Mouse (Mus musculus) megakaryocyte-erythroid progenitor cell, adult 5-6 weeks (primary cell): ENCODE results near the gene 1600015I10Rik. TPM values are rescaled to one million over a fixed set of nuclear protein-coding genes. Genes with fewer than 3 reads are reported as not detected.
"Not testable (repeated sequence)": the region's sequence is repeated elsewhere in the genome, so short reads cannot be mapped to it uniquely, and the experiment has no call there.

Experiments
- ATAC-seq: replicated peaks from 2 replicates; pipeline ENCODE4 v1.8.0; 2016; ENCODE audit warnings: mild to moderate bottlenecking, inconsistent platforms; ENCODE audit not compliant: severe bottlenecking, poor library complexity, low FRiP score, low TSS enrichment
- total RNA-seq, 2 experiments: library from RNA; stranded (forward) in 1 of 2; stranded (reverse) in 1 of 2; fragments of 200-1000, 215-1000 nt in 1 of 2; fragments of >200 nt in 1 of 2; fragmentation: Nextera tagmentation in 1 of 2; gene quantifications; 2 replicates each; pipeline ENCODE4 v1.2.3; 2014 to 2017

1600015I10Rik gene
- total RNA-seq, 2 experiments from 2014 or later = not detected

- ATAC-seq = no peak
Observed at GRCm38 (mm10) chr6:48958053-48958452, 28.4 kb downstream of the 1600015I10Rik start.

- not testable (repeated sequence) for ATAC-seq
Observed at GRCm38 (mm10) chr6:48959151-48959550, 29.5 kb downstream of the 1600015I10Rik start.

DNA sequence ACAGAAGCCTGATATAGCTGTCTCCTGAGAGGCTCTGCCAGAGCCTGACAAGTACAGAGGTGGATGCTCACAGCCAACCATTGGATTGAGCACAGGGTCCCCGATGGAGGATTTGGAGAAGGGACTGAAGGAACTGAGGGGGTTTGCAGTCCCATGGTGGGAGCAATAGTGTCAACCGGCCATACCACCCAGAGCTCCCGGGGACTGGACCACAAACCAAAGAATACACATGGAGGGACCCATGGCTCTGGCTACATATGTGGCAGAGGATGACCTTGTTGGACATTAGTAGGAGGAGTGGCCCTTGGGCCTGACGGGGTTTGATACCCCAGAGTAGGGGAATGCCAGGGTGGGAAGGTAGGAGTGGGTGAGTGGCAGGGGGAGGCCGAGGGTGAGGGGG lies 37.0 kb downstream of the 1600015I10Rik start:
- ATAC-seq = not testable (repeated sequence)

- no peak for ATAC-seq
Observed at GRCm38 (mm10) chr6:48967868-48968267, 38.2 kb downstream of the 1600015I10Rik start.

DNA sequence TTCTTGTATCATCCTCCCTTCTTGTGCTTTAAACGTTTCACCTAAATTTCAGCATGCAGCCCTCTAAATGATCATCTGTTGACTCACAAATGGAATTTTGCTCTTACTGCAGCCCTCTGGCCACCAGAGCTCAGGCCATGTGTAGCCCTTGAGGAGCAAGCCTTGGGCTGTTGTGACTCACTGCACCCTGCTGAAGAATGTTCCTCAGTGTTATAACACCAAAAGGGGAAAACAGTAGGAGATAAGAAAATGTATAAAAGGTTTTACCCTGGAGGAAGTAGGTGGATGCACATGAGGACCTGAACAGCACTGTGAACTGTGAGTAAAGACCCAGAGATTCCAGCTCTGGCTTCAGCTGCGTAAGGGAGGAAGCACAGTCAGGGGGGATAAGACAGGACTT lies 45.0 kb downstream of the 1600015I10Rik start, which contains the start of gene Doxl2:
Gene Doxl2, plus strand, starts transcription at position 301 of the 400 bp plus-strand sequence.
- no peak for ATAC-seq

DNA sequence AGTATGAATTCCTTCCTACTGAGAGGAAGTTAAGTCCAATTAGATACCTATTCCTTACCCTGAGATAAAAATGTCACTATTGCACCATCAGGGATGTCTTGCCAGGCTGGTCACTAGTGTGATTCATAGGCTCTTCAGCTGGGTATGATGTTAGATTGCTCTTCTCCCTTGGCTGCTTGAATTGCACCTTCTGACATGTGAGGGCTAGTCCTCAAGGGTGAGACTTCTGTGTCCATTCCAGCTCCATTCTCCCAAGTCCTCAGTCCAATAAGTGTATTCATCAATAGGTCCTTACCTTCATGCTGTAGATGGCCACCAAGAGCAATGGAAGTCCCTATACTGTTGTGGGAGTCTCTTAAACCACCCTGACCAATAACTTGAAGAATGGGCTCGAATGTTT lies 49.9 kb downstream of the 1600015I10Rik start:
- no peak for ATAC-seq

DNA sequence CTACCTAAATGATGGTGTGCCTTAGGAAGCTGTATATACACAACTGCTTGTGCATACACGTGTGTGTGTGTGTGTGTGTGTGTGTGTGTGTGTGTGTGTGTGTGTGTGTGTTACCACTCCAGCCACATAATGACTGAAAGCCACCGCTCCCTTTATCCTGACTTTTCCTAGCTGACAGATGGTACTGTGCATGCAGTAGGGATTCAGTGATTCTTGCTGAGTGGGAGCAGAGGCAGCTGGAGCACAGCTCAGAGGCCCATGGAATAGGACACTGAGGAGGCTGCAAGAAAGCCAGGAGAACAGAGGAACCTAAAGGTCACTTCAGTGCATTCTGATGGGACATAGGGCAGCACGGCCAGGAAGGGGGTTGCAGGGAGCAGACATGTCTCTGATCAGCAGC lies 52.6 kb downstream of the 1600015I10Rik start:
- no peak for ATAC-seq

Other genes with a start within 250 kb of the 1600015I10Rik start
- gene Gimap4, start 245.3 kb upstream of the 1600015I10Rik start, total RNA-seq (2014; fragmentation: Nextera tagmentation) = 12.5 and 18.0 TPM in 2 replicates
- gene Gimap4, start 245.3 kb upstream of the 1600015I10Rik start, total RNA-seq (2017) = 3.0 and 61.5 TPM in 2 replicates
- 21.8 and 27.8 TPM in 2 replicates for gene Gimap6, start 221.7 kb upstream of the 1600015I10Rik start, total RNA-seq (2014; fragmentation: Nextera tagmentation)
- gene Gimap6, start 221.7 kb upstream of the 1600015I10Rik start, total RNA-seq (2017) = 48.2 and 58.4 TPM in 2 replicates
- gene Gm28053, start 211.3 kb upstream of the 1600015I10Rik start, total RNA-seq (2014; fragmentation: Nextera tagmentation) = 2.9 TPM in 1 of 2 replicates, not detected in the other
- gene Gm28053, start 211.3 kb upstream of the 1600015I10Rik start, total RNA-seq (2017) = 96.6 TPM in 1 of 2 replicates, not detected in the other
- gene Gimap7, start 211.3 kb upstream of the 1600015I10Rik start, total RNA-seq (2014; fragmentation: Nextera tagmentation) = 1.4 and 4.8 TPM in 2 replicates
- 2.1 and 4.6 TPM in 2 replicates for gene Gimap7, start 211.3 kb upstream of the 1600015I10Rik start, total RNA-seq (2017)
- gene Gimap1, start 190.8 kb upstream of the 1600015I10Rik start, total RNA-seq (2014; fragmentation: Nextera tagmentation) = 4.8 and 20.1 TPM in 2 replicates
- 10.8 and 12.9 TPM in 2 replicates for gene Gimap1, start 190.8 kb upstream of the 1600015I10Rik start, total RNA-seq (2017)
- 6.1 and 11.7 TPM in 2 replicates for gene Gimap5, start 183.7 kb upstream of the 1600015I10Rik start, total RNA-seq (2014; fragmentation: Nextera tagmentation)
- 1.5 and 5.8 TPM in 2 replicates for gene Gimap5, start 183.7 kb upstream of the 1600015I10Rik start, total RNA-seq (2017)
- gene Gimap3, start 159.0 kb upstream of the 1600015I10Rik start, total RNA-seq (2014; fragmentation: Nextera tagmentation) = 6.4 and 19.7 TPM in 2 replicates
- 0.88 and 6.2 TPM in 2 replicates for gene Gimap3, start 159.0 kb upstream of the 1600015I10Rik start, total RNA-seq (2017)
- gene Tmem176a, start 89.0 kb upstream of the 1600015I10Rik start, total RNA-seq (2014; fragmentation: Nextera tagmentation) = 5.4 and 11.3 TPM in 2 replicates
- 5.1 and 31.3 TPM in 2 replicates for gene Tmem176a, start 89.0 kb upstream of the 1600015I10Rik start, total RNA-seq (2017)
- 6.7 and 12.4 TPM in 2 replicates for gene Tmem176b, start 88.4 kb upstream of the 1600015I10Rik start, total RNA-seq (2014; fragmentation: Nextera tagmentation)
- gene Tmem176b, start 88.4 kb upstream of the 1600015I10Rik start, total RNA-seq (2017) = 14.4 and 24.5 TPM in 2 replicates
- 0.30 TPM in 1 of 2 replicates, not detected in the other for gene Aoc1, start 57.0 kb upstream of the 1600015I10Rik start, total RNA-seq (2014; fragmentation: Nextera tagmentation)
- not detected in 2 replicates for gene Aoc1, start 57.0 kb upstream of the 1600015I10Rik start, total RNA-seq (2017)
- gene Doxl2, start 45.1 kb downstream of the 1600015I10Rik start, total RNA-seq (2014; fragmentation: Nextera tagmentation) = not detected in 2 replicates
- not detected in 2 replicates for gene Doxl2, start 45.1 kb downstream of the 1600015I10Rik start, total RNA-seq (2017)
- not detected in 2 replicates for gene Svs1, start 57.0 kb downstream of the 1600015I10Rik start, total RNA-seq (2014; fragmentation: Nextera tagmentation)
- not detected in 2 replicates for gene Svs1, start 57.0 kb downstream of the 1600015I10Rik start, total RNA-seq (2017)
- gene Gpnmb, start 106.7 kb downstream of the 1600015I10Rik start, total RNA-seq (2014; fragmentation: Nextera tagmentation) = not detected in 2 replicates
- not detected in 2 replicates for gene Gpnmb, start 106.7 kb downstream of the 1600015I10Rik start, total RNA-seq (2017)
- gene Malsu1, start 143.9 kb downstream of the 1600015I10Rik start, total RNA-seq (2014; fragmentation: Nextera tagmentation) = 20.5 and 32.3 TPM in 2 replicates
- gene Malsu1, start 143.9 kb downstream of the 1600015I10Rik start, total RNA-seq (2017) = 7.7 and 37.2 TPM in 2 replicates